Mouse (Mus musculus) T-helper 17 cell (primary cell): ENCODE results near the gene Maats1.

Source experiments
- in situ Hi-C, 2 experiments: fragments of 300-600 bp; cut with MboI, MseI; formaldehyde crosslinking; loops; 1 replicate in 1 of 2; 2 replicates in 1 of 2; pipeline ENCODE4 v1.15.1; 2025; ENCODE audit warnings: high pct_unique_total_duplicates in 2 of 2

The Maats1 gene

DNA sequence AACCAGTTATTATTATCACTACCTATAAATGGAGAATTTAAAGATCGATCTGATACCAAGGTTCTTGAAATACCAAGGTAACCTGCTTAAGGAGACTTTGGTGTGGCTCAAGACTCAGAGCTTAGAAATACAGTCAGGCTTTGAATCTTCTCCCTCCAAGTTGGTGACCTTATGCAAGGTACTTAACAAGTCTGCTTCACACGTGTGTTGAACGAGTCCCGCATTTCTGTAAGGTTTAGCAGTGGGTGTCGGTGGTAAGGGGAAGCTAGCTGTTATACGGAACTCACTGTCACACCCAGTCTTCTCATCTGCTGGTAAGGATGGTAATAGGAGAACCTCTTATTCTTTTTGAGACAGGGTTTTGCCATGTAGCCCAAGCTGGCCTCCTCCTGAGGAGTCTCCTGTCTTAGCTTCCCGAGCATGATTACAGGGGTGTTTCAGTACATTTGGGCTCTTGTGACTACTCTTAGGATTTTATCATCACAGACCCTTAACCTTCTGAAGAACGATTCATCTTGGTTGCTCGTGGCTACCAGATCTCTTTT, 6.3 kb upstream of the Maats1 start:
- in situ Hi-C loops = no loop called here

- in situ Hi-C loops = no loop called here
These were observed 5.6 kb upstream of the Maats1 start for GRCm38 (mm10) chr16:38347588-38347987.

GRCm38 (mm10) chr16:38346529-38347325, 4.8 kb upstream of the Maats1 start, which contains the start of the genes Cox17 and Gm21987:
Gene Cox17 (plus strand): TSS chr16:38346991.
Gene Gm21987 (plus strand): TSS chr16:38347040.
- in situ Hi-C loops = no loop called here

DNA sequence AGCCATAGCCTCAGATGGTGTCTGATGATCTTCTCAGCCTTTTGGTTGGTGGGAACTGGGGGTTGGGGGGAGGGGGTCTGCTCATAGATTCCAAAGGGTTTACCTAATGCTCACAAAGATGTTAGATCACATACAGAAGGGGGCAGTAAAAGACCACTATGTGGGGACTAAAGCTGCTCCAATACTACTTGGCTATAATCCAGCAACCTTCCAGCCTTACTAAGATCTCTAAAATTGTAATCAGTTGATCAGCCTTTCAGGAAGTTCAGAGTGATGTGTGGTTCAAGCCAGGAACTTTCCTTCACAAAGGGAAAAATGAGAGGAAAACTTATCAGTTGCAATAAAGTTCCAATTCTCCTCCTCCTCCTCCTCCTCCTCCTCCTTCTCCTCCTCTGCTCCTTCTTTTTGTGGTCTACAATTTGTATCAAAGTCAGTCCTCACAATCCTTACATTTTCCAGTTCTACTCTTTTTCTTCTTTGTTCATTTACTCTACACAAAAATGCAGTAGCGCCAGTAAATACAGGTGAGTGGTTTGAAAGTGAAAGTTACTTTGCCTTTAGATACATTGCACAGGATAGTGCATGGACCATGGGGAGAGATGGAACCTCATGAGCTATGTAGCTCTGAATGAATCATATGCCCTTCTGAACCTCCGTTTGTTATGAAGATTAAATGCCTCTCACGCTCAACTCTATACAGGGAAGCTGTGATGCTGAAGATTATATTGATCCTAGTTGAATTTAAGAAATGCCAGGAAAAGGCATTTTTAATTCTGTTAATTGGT, 3.2 kb upstream of the Maats1 start:
- in situ Hi-C loops = no loop called here

GRCm38 (mm10) chr16:38338077-38338476, 3.9 kb downstream of the Maats1 start:
- in situ Hi-C loops = loop anchor here in 1 of 2 experiments (5.0 kb wide), 1 partner anchor 159 kb away; no protein-coding TSS in a partner anchor

DNA sequence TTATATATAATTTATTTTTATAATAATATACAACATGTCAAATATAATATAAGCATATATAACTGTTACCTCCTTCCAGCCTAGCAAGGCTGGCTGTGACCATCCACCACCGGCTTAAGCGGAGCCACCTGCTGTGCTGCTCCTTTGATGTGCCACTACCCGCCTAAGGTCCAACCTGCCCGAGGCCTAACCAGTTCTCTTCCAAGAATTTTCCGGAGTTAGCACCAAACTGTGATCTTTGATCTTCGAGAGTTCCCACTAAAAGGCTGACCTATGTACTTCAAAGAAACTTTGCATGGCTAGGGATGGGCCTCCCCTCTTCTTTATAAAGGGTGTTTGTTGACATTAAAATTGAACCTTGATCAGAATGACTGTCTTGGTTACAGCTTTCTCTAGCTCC, 7.5 kb downstream of the Maats1 start:
- in situ Hi-C loops = no loop called here

- in situ Hi-C loops = no loop called here
These were observed 12.6 kb downstream of the Maats1 start for GRCm38 (mm10) chr16:38329340-38329739.

DNA sequence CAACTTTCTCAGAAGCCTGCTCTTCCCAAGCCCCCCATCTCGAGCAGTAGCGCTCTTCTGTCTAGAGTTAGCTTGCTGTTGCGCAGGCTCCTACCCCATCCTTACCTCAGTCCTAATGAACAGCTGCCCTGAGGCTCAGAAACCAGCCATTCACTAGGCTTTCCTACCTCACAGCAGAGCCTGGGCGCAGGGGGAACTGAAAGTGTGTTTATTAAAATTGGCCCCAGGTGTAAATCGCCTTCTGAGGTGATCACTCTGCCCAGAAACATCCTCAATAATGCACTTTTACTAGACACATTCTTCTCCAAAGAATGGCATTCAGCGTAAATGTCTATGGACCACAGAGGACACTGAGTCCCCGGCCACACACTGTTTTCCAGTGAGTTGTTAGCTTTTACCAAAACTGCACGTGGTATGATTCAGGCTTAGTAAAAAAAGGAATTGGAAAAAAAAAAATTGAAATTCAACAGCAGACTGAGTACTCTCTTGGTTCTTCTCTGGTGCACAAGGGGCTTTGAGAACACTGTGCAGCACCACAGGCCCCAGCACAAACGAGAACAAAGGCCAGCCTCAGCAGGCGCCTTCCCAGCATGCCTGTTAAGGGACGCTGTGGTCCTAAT, 15.1 kb downstream of the Maats1 start:
- in situ Hi-C loops = no loop called here

GRCm38 (mm10) chr16:38324311-38324710, 17.6 kb downstream of the Maats1 start:
- in situ Hi-C loops = no loop called here

DNA sequence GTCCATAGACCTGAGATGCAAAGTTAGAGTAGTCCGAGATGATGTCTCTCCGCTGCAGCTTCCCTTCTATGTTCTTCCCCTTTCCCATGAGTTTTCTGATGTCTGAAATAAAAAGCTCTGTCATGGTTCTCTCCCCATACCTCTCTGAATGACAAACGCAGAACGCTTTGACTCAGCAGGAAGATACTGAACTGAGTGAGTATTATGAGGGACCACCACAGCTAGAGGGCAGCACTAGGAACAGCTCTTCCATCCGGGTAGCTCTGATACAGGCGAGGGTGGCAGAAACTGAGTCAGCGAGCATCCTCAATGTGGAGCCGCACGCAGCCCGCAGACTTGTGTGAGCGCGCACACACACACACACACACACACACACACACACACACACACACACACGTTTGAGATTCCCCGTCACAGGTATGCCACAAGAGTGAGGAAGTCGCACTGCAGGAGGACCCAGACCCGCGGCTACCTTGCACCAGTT, 20.4 kb downstream of the Maats1 start:
- in situ Hi-C loops = no loop called here

DNA sequence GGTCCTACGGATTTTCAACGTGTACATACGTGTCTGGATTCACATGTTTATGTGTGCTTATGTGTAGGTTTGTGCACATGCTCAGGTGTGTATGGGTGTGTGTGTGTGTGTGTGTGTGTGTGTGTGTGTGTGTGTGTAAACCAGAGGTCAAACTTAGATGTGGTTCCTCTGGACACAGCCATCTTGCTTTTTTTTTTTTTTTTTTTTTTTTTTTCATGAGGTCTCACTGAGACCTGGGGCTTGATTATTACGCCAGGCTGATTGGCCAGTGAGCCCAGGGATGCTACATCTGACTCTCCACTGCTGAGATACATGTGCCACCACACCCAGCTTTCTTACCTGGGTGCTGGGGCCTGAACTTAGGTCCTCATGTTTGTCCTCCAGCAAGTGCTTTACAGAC, 22.9 kb downstream of the Maats1 start:
- in situ Hi-C loops = no loop called here

GRCm38 (mm10) chr16:38318492-38318891, 23.5 kb downstream of the Maats1 start:
- in situ Hi-C loops = no loop called here

- in situ Hi-C loops = no loop called here
These were observed 33.7 kb downstream of the Maats1 start for GRCm38 (mm10) chr16:38308195-38308594.

DNA sequence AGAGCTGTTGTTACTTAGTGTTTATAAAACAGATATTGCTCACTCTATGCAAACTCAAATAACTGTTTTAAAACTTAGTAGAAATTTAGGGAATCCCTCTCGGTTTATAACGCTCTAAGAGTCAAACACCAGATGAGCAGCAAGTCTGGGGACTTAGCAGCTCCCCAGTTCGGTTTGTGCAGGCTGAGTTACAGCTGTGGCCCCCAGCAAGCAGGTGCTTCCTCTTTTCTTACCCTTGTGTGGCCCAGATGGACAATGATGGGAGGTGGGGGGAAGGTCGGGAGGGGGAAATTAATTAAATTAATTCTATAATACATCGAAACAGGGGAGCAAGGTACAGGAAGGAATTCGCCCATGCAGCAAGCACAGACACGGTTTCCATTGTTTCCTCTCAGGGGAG, 34.3 kb downstream of the Maats1 start:
- in situ Hi-C loops = no loop called here

GRCm38 (mm10) chr16:38307221-38307605, 34.7 kb downstream of the Maats1 start:
- in situ Hi-C loops = no loop called here

DNA sequence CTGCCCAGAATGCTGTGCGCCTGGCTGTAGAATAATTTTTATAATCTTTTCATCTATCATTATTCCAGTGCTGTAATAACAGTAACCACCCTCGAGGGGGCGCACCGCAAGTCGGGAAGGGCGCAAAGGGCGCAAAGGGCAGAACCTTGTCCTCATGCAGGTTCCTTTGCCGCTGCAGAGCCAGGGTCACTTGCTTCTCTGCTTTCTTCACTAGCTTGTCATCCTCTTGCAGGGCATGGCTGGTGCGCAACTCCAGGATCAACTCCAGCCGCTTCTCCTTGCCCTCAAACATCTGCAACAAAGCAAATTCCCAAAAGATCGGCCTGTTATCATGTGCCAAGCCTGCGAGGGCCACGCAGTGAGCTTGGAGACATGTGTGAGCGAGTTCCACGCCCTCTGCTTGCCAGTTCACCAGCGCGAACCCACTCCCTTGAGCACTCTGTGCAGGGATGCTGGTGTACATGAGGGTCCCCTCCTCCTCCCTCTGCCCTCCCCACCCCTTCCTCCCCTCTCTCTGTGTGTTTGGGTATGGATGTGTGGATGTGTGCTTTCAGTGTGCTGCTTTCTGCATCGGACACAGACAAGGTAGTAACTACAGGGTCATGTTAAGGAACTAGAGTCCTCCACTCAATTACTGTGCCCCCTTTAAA, 35.2 kb downstream of the Maats1 start:
- in situ Hi-C loops = no loop called here

- in situ Hi-C loops = no loop called here
These were observed 37.3 kb downstream of the Maats1 start for GRCm38 (mm10) chr16:38304460-38305194.

GRCm38 (mm10) chr16:38302367-38302766, 39.6 kb downstream of the Maats1 start:
- in situ Hi-C loops = no loop called here

- in situ Hi-C loops = no loop called here
These were observed 43.5 kb downstream of the Maats1 start for GRCm38 (mm10) chr16:38298410-38298809.

DNA sequence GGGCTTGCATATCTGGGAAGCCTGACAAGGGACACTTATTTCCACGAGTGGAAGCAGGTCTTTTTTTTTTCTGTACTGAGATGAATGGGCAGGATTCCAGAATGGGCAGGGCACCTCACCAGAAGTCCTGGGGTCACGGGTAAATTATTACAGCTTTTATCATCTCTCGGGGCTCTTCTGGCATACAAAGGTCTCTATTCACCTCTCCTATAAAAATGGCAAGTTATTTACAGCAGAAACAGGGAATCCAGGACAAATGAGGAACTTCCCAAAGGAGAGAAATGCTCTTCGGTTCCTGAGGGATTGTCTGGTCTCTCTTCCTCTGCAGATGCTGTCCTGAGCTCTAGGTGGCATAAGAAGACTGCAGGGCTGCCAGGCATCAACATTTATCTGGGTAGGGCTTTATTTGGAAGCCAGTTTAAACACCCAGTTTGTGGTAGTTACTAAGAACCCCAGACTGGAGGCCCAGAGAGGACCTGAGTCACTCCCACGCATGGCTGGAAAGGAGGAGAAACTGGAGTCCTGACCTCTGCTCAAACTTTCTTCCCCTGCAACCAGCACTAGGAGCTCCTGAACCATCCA, 46.5 kb downstream of the Maats1 start:
- in situ Hi-C loops = no loop called here
